Mouse (Mus musculus): ENCODE measurements at regions not wholly inside any gene's neighbourhood (a gene's known extent, or its start where the extent isn't known, plus 50 kb on each side); places are given as distances from the start of the nearest gene placed in this dataset.

DNA sequence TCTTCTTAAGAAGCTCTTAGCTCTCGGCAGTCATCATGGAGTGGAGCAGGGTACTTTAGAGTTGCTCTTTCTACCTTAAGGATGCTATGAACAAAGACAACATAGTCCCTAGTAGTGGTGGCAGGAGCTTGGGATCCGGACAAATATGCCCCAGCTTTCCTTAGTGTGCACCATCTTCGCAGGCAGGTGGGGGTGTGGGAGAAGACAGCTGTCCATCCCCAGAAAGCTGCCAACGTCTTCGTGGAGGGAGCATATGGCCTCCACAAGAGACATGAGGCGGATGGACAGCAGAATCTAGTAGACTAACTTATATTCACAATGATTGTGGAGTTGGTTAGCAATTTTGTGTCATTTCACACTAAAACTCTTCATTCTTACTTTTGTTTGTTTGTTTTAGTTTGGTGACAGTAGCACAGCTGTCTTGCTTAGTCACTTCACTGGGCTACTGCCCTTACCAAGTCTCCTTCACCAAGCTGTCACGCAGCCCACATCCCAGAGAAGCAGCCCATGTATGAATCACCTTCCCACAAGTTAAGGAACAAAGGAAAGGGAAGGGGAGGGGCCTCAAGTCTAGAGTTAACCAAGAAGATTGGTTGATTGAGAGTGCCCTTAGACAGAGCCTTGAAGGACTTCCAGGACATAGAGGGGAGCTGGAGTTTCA, 432.6 kb upstream of the Tshz3 start:
- no peak for TF ChIP-seq CTCF (IDR thresholded peaks at IDR 0.05; ENCODE audit: control insufficient read depth, insufficient read depth, insufficient read length)
- no peak for TF ChIP-seq MYOG (IDR thresholded peaks at IDR 0.05; ENCODE audit: control insufficient read depth, extremely low read depth, insufficient read length)
- TF ChIP-seq MAX (IDR thresholded peaks at IDR 0.05): no peak
- TF ChIP-seq MYOD1 (IDR thresholded peaks at IDR 0.05; ENCODE audit: control insufficient read depth, insufficient read length, low read depth): peak; percentile 81
- H3K4me3 ChIP-seq (ENCODE audit: insufficient read depth, poor library complexity, severe bottlenecking): no peak overlapping the region
- H3K36me3 ChIP-seq (ENCODE audit: control insufficient read depth, insufficient read depth): no peaks in the 10 kb centered on the region
- H3K27me3 ChIP-seq (ENCODE audit: control insufficient read depth, insufficient read depth, insufficient read length): no peaks in the 10 kb centered on the region
- H3K79me3 ChIP-seq (ENCODE audit: low read depth): no peaks in the 10 kb centered on the region
- H3K79me2 ChIP-seq (ENCODE audit: control insufficient read depth, insufficient read depth): no peaks in the 10 kb centered on the region
- no peak overlapping the region for H3ac ChIP-seq (ENCODE audit: control insufficient read depth, insufficient read length, low read depth)

DNA sequence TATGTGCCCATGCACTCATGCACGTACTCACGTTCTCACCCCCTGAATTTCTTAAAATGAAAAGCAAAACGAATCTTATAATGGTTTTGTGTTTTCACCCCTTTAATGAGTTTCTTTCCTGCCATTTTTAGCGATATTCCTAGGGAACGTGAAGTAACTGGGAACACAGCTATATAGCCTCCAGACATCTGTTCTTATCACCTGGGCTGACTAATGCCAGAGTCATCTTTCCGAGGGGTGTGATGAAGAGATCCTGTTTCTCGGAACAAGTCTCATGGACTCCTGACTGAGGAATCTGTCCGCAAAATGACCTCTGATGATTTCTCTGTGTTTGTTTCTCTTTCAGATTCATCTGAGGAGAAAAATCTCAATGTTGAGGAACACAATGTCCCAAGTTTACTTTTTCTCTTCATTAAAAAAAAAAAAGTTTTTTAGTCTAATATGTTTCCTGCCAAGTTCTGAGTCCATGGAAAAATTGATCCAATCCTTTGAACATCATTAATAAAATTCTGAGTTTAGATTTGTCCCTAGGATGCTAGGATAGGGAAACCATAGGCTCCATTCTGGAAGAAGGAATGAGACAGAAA, 435.7 kb upstream of the Tshz3 start:
- H3K79me3 ChIP-seq (ENCODE audit: low read depth): no peaks in the 10 kb centered on the region
- H3K27me3 ChIP-seq (ENCODE audit: control insufficient read depth, insufficient read depth, insufficient read length): no peaks in the 10 kb centered on the region
- H3K36me3 ChIP-seq (ENCODE audit: control insufficient read depth, insufficient read depth): no peaks in the 10 kb centered on the region
- no peak overlapping the region for H3ac ChIP-seq (ENCODE audit: control insufficient read depth, insufficient read length, low read depth)
- H3K4me3 ChIP-seq (ENCODE audit: insufficient read depth, poor library complexity, severe bottlenecking): no peak overlapping the region
- no peaks in the 10 kb centered on the region for H3K79me2 ChIP-seq (ENCODE audit: control insufficient read depth, insufficient read depth)
- TF ChIP-seq CTCF (IDR thresholded peaks at IDR 0.05; ENCODE audit: control insufficient read depth, insufficient read depth, insufficient read length): no peak
- no peak for TF ChIP-seq USF1 (IDR thresholded peaks at IDR 0.05; ENCODE audit: low read depth)
- TF ChIP-seq MAX (IDR thresholded peaks at IDR 0.05): no peak
- no peak for TF ChIP-seq MYOD1 (IDR thresholded peaks at IDR 0.05; ENCODE audit: control insufficient read depth, insufficient read length, low read depth)
- no peak for TF ChIP-seq FOSL1 (IDR thresholded peaks at IDR 0.05; ENCODE audit: insufficient read depth, low read length, poor library complexity, severe bottlenecking)
- no peak for TF ChIP-seq CEBPB (IDR thresholded peaks at IDR 0.05; ENCODE audit: low read depth)
- TF ChIP-seq MYOG (IDR thresholded peaks at IDR 0.05; ENCODE audit: control insufficient read depth, extremely low read depth, insufficient read length): no peak

- Histone ChIP-seq H3K36me3 (ENCODE audit: control insufficient read depth, insufficient read depth) (no peaks in the 10 kb centered on the region), H3K27me3 (ENCODE audit: control insufficient read depth, insufficient read depth, insufficient read length) (no peaks in the 10 kb centered on the region), H3K79me2 (ENCODE audit: control insufficient read depth, insufficient read depth) (no peaks in the 10 kb centered on the region), H3K4me3 (ENCODE audit: insufficient read depth, poor library complexity, severe bottlenecking) (no peak overlapping the region), H3K79me3 (ENCODE audit: low read depth) (no peaks in the 10 kb centered on the region), H3ac (ENCODE audit: control insufficient read depth, insufficient read length, low read depth) (no peak overlapping the region)
- no peak for TF ChIP-seq MYOG (IDR thresholded peaks at IDR 0.05; ENCODE audit: control insufficient read depth, extremely low read depth, insufficient read length)
- no peak for TF ChIP-seq USF1 (IDR thresholded peaks at IDR 0.05; ENCODE audit: low read depth)
- TF ChIP-seq MAX (IDR thresholded peaks at IDR 0.05): no peak
- no peak for TF ChIP-seq FOSL1 (IDR thresholded peaks at IDR 0.05; ENCODE audit: insufficient read depth, low read length, poor library complexity, severe bottlenecking)
- no peak for TF ChIP-seq MYOD1 (IDR thresholded peaks at IDR 0.05; ENCODE audit: control insufficient read depth, insufficient read length, low read depth)
Observed at GRCm38 (mm10) chr7:36257102-36257501, 440.8 kb upstream of the Tshz3 start.

DNA sequence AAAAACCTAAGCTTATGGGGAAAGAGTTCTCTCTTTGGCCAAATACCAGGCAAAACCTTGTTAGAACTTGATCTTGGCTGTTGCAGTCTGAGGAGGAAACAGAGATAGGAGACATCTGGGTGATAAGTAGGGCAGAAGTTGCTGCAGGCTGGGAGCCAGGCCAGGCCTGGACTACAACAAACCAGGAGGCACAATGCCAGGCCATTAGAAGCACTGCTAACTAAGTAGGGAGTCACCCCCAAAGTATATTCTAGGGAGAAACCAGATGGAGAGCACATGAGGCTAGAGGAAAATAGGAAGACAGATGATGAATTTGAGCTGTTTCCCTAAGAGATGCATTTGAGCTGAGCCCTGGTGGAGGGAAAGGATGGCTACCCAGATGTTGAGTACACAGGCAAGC, 444.6 kb upstream of the Zfp507 start:
- no peak overlapping the region for H3K4me3 ChIP-seq (ENCODE audit: insufficient read depth, poor library complexity, severe bottlenecking)
- TF ChIP-seq USF1 (IDR thresholded peaks at IDR 0.05; ENCODE audit: low read depth) (no peak), CTCF (IDR thresholded peaks at IDR 0.05; ENCODE audit: control insufficient read depth, insufficient read depth, insufficient read length) (no peak), CEBPB (IDR thresholded peaks at IDR 0.05; ENCODE audit: low read depth) (no peak), MYOG (IDR thresholded peaks at IDR 0.05; ENCODE audit: control insufficient read depth, extremely low read depth, insufficient read length) (no peak), FOSL1 (IDR thresholded peaks at IDR 0.05; ENCODE audit: insufficient read depth, low read length, poor library complexity, severe bottlenecking) (no peak), MAX (IDR thresholded peaks at IDR 0.05) (no peak), MYOD1 (IDR thresholded peaks at IDR 0.05; ENCODE audit: control insufficient read depth, insufficient read length, low read depth) (no peak)
- no peaks in the 10 kb centered on the region for H3K79me2 ChIP-seq (ENCODE audit: control insufficient read depth, insufficient read depth)
- H3K79me3 ChIP-seq (ENCODE audit: low read depth): no peaks in the 10 kb centered on the region
- no peak overlapping the region for H3ac ChIP-seq (ENCODE audit: control insufficient read depth, insufficient read length, low read depth)
- H3K27me3 ChIP-seq (ENCODE audit: control insufficient read depth, insufficient read depth, insufficient read length): no peaks in the 10 kb centered on the region
- no peaks in the 10 kb centered on the region for H3K36me3 ChIP-seq (ENCODE audit: control insufficient read depth, insufficient read depth)

DNA sequence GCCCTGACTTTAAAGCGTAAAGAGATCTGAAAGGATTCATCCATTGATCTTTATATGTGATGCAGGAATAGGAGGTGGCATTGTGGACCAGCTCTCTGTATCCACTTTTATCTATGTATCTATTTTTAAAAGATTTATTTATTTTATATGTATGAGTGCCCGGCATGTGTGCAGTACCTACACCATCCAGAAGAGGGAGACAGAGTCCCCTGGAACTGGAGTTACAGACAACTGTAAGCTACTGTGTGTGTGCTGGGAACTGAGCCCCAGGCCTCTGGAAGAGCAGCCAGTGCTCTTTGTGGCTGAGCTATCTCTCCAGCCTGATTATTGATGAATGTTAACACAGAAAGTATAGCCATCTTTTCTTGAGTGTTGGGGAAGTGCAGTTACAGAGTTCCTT, 433.9 kb upstream of the Zfp507 start:
- no peak overlapping the region for H3ac ChIP-seq (ENCODE audit: control insufficient read depth, insufficient read length, low read depth)
- TF ChIP-seq CTCF (IDR thresholded peaks at IDR 0.05; ENCODE audit: control insufficient read depth, insufficient read depth, insufficient read length) (no peak), FOSL1 (IDR thresholded peaks at IDR 0.05; ENCODE audit: insufficient read depth, low read length, poor library complexity, severe bottlenecking) (no peak), MYOD1 (IDR thresholded peaks at IDR 0.05; ENCODE audit: control insufficient read depth, insufficient read length, low read depth) (no peak), MAX (IDR thresholded peaks at IDR 0.05) (no peak), MYOG (IDR thresholded peaks at IDR 0.05; ENCODE audit: control insufficient read depth, extremely low read depth, insufficient read length) (no peak), USF1 (IDR thresholded peaks at IDR 0.05; ENCODE audit: low read depth) (no peak), CEBPB (IDR thresholded peaks at IDR 0.05; ENCODE audit: low read depth) (no peak)

DNA sequence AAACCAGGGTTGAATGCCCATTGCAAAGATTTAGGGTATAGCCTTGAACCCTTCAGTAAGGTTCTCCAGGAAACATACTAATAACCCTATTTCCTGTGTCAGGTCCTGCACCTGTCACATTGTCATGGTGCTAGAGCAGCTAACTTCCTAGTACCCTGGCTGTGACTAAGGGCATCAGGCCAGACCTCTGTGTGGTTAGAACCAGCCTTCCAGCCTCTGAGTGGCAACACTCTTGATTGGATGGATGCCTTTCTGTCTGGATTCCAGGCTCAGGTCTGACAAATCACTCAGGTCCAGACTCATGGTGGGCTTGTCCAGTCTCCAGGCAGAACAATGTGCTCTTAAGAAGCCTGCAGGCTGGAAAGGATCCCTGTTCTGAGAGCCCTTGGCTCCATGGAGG, 426.2 kb upstream of the Zfp507 start:
- Histone ChIP-seq H3K27me3 (ENCODE audit: control insufficient read depth, insufficient read depth, insufficient read length) (no peaks in the 10 kb centered on the region), H3K36me3 (ENCODE audit: control insufficient read depth, insufficient read depth) (no peaks in the 10 kb centered on the region), H3K4me3 (ENCODE audit: insufficient read depth, poor library complexity, severe bottlenecking) (no peak overlapping the region), H3K79me2 (ENCODE audit: control insufficient read depth, insufficient read depth) (no peaks in the 10 kb centered on the region), H3K79me3 (ENCODE audit: low read depth) (no peaks in the 10 kb centered on the region), H3ac (ENCODE audit: control insufficient read depth, insufficient read length, low read depth) (no peak overlapping the region)
- TF ChIP-seq CEBPB (IDR thresholded peaks at IDR 0.05; ENCODE audit: low read depth): no peak
- no peak for TF ChIP-seq CTCF (IDR thresholded peaks at IDR 0.05; ENCODE audit: control insufficient read depth, insufficient read depth, insufficient read length)
- no peak for TF ChIP-seq FOSL1 (IDR thresholded peaks at IDR 0.05; ENCODE audit: insufficient read depth, low read length, poor library complexity, severe bottlenecking)
- no peak for TF ChIP-seq USF1 (IDR thresholded peaks at IDR 0.05; ENCODE audit: low read depth)
- no peak for TF ChIP-seq MYOG (IDR thresholded peaks at IDR 0.05; ENCODE audit: control insufficient read depth, extremely low read depth, insufficient read length)
- TF ChIP-seq MAX (IDR thresholded peaks at IDR 0.05): no peak
- no peak for TF ChIP-seq MYOD1 (IDR thresholded peaks at IDR 0.05; ENCODE audit: control insufficient read depth, insufficient read length, low read depth)

More for the DNA sequence above, 433.9 kb upstream of the Zfp507 start:
- H3K4me3 ChIP-seq (ENCODE audit: insufficient read depth, poor library complexity, severe bottlenecking): no peak overlapping the region
- H3K27me3 ChIP-seq (ENCODE audit: control insufficient read depth, insufficient read depth, insufficient read length): no peaks in the 10 kb centered on the region
- H3K36me3 ChIP-seq (ENCODE audit: control insufficient read depth, insufficient read depth): no peaks in the 10 kb centered on the region
- H3K79me3 ChIP-seq (ENCODE audit: low read depth): no peaks in the 10 kb centered on the region
- no peaks in the 10 kb centered on the region for H3K79me2 ChIP-seq (ENCODE audit: control insufficient read depth, insufficient read depth)
